In the genomic region with DNA sequence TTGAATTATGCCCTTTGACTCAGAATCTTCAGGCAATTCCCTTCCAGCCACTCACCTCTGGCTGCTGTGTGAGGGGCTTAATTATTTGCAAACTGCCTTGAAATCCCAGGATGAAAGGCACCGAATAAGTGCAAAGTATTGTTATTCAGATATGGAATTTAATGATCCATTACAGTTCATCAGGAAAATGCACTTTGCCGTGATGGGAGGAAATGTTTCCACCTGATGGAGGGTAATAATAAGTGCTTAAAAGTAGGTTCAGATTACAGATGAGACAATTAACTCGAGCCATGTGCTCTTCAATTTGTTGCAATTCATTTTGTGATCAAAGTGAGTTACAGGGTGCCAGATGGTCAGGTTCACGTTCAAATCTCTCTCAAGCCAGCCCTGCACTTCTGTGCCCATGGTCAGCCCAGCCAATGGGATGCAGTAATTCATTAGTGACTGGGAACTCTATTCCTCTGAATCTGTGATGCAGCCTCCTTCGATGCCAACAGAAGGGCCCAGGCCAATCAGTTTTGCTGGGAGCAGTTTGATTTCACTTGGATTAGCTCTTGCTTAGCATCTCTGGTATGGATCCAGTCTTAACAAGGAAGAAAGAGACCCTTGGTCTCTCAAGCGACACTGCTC, we compare ENCODE assay signal across 11 mouse cellular contexts. TPM values are rescaled to one million over a fixed set of nuclear protein-coding genes. Genes with fewer than 3 reads are reported as not detected.
A peak's percentile ranks its signal among the peaks of the same experiment; 100 is the strongest.
DNase-seq lines count a peak whose midpoint lies in the region; ATAC-seq and TF ChIP-seq lines count a peak whose summit lies in the region.
"Had no signal": no experiment of that assay in that cellular context is flagged by ENCODE, and none has a peak within 500 bp of the region (broad histone marks: within the 10 kb centered on the region; RNA-seq: fewer than 3 reads in every experiment).

No protein-coding gene starts in this region.

- no peak for DNase-seq in layer of hippocampus, adult 2 months (ENCODE audit: low spot score in 2 of 2)
- DNase-seq in layer of hippocampus, adult 18-20 months (ENCODE audit: low spot score in 2 of 2), result no peak
- DNase-seq in cerebellum, postnatal 36 days, result peak; percentile 28 to 36
- no peak for DNase-seq in hindbrain, embryonic 14.5 days (ENCODE audit: low spot score)
- DNase-seq in naive thymus-derived CD4-positive, alpha-beta T cell, adult 2 months (ENCODE audit: low read depth), result peak; percentile 34
- DNase-seq in ovary, postnatal 10 days (ENCODE audit: low spot score), result no peak
- no peak for DNase-seq in urinary bladder, postnatal 14 days (ENCODE audit: low spot score)
- DNase-seq in gastrocnemius, postnatal 4 days (ENCODE audit: low spot score in 2 of 2), result no peak
- DNase-seq: right cerebral cortex, adult 18-20 months had no signal

- TF ChIP-seq CTCF in layer of hippocampus, adult 2 months (conservative IDR thresholded peaks at IDR 0.05), result no peak

- H3K36me3 ChIP-seq in hindbrain, embryonic 14.5 days (replicated peaks; ENCODE audit: control insufficient read depth, insufficient read depth), result no peaks in the 10 kb centered on the region
- H3K36me3 ChIP-seq: embryonic facial prominence, embryonic 15.5 days; heart, embryonic 15.5 days had no signal

- no peaks in the 10 kb centered on the region for H3K27me3 ChIP-seq in hindbrain, embryonic 14.5 days (ENCODE audit: control insufficient read depth, insufficient read depth, low read length)
- H3K27me3 ChIP-seq: embryonic facial prominence, embryonic 15.5 days; heart, embryonic 15.5 days had no signal

- H3K4me3 ChIP-seq in layer of hippocampus, adult 2 months, result no peak overlapping the region
- peak overlapping the region; percentile 77 for H3K4me3 ChIP-seq in hindbrain, embryonic 14.5 days (replicated peaks; ENCODE audit: low read length)
- H3K4me3 ChIP-seq: heart, embryonic 15.5 days had no signal

- H3K4me1 ChIP-seq in hindbrain, embryonic 14.5 days (replicated peaks; ENCODE audit: control insufficient read depth, insufficient read depth, low read length), result peaks cover 47% of the 10 kb centered on the region

- ATAC-seq in hindbrain, embryonic 14.5 days (ENCODE audit: low FRiP score), result no peak

- peak overlapping the region; percentile 89 for H3K9ac ChIP-seq in hindbrain, embryonic 14.5 days
- H3K9ac ChIP-seq: embryonic facial prominence, embryonic 15.5 days; heart, embryonic 15.5 days had no signal

- no peaks in the 10 kb centered on the region for H3K9me3 ChIP-seq in hindbrain, embryonic 14.5 days (ENCODE audit: control insufficient read depth, low read length)
- H3K9me3 ChIP-seq: embryonic facial prominence, embryonic 15.5 days; heart, embryonic 15.5 days had no signal

- peak overlapping the region; percentile 93 for H3K4me2 ChIP-seq in hindbrain, embryonic 14.5 days (replicated peaks)
- H3K4me2 ChIP-seq: embryonic facial prominence, embryonic 15.5 days had no signal

- H3K27ac ChIP-seq in layer of hippocampus, adult 2 months, result 0 out of 2 replicates have a peak overlapping the region, but pooled peaks have one; percentile 2
- H3K27ac ChIP-seq in hindbrain, embryonic 14.5 days, result peak overlapping the region; percentile 96
- H3K27ac ChIP-seq: embryonic facial prominence, embryonic 15.5 days; heart, embryonic 15.5 days had no signal

- WGBS in hindbrain, embryonic 14.5 days, result 19% methylated on average over 6 of the region's 6 CpGs

RNA-seq across cellular contexts. Expression of a gene that starts 2.9 kb away (rescaled TPM):
- 10 to 100 TPM; 11.1 to 15.6 TPM for total RNA-seq in layer of hippocampus, adult 2 months (2021)
- total RNA-seq in layer of hippocampus, adult 18-20 months (2021), result 10 to 100 TPM in 1 of 2 experiments, 1 to 10 TPM in 1; 9.1 to 12.9 TPM
- 27.7 and 31.5 TPM in 2 replicates for polyA plus RNA-seq in hindbrain, embryonic 14.5 days (2014; fragmentation: Nextera tagmentation; extraction: Ambion mirVana)
- total RNA-seq in gastrocnemius, postnatal 4 days (2021), result 10 to 100 TPM; 15.1 to 16.1 TPM

Comparison
In these comparisons a context has a peak if more than half of its experiments do, and no peak if none do; other contexts are left out.
1. DNase-seq: peak in cerebellum, postnatal 36 days (2 of 2) and naive thymus-derived CD4-positive, alpha-beta T cell, adult 2 months (single experiment); none in layer of hippocampus, adult 2 months (0 of 2), layer of hippocampus, adult 18-20 months (0 of 2), hindbrain, embryonic 14.5 days (single experiment), ovary, postnatal 10 days (single experiment), urinary bladder, postnatal 14 days (single experiment) and gastrocnemius, postnatal 4 days (0 of 2).